Mouse (Mus musculus): Measurements from ENCODE around the gene Myof.

The Myof gene

DNA sequence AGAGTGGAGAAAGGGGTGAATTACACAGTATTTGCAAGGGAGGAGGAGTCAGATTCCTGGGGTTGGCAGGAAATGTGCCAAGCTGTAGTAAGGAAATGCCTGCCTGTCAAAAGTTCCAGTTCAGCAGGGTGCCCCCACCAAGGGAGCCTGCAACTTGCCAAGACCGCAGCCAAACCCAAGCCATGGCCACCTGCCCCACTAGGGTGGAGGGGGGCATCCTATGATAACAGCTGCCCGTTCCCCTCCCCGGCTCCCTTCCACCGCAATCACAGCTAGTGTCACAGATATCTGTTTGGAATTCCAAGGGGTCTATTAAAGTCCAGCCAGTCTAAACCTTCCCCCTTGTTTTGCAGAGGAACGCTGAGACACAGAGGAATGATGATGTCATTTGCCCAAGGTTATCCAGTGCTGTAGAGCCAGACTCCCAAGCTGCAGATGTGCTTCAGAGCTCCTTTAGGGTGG is 1.1 kb downstream of the Myof start:
- peak; percentile 53 for DNase-seq (ENCODE audit: low spot score)

DNA sequence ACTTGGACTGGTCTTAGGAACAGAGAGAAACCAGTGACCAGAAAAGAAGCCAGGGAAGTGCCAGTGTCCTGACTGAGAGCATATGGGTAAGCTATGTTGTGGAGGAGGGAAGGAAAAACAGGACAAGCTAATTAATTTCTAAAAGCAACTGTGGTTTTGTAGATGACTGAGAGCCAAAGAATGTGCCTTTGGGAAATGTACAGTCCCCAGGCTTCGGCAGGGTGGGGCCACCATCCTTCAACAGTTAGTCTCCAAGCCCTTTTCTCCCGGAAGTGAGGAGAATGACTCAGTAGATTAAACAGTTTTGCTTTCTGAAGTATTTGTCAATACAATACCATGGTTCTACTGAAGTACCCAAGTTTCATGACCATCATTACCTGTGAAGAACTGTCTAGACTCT is 5.1 kb downstream of the Myof start:
- DNase-seq (ENCODE audit: low spot score): no peak

DNA sequence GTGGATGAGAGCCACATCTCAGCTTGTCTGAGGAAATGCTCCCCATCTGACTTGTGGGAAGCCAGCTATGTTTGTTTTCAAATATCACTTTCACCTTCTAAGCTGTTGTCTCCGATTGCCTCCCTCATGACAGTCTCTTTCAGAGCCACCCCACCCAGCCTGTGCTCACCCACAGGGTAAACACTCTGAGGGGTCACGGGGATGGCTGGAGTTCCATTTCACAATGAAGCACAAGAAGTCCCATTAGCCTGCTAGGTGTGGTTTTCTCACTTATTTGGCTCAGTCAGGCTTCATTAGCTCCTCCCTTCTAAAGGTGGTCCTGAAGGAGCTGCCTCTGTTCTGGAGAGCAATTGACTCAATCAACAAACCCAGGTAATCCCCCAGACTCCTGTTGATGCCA is 7.6 kb downstream of the Myof start:
- no peak for DNase-seq (ENCODE audit: low spot score)

DNA sequence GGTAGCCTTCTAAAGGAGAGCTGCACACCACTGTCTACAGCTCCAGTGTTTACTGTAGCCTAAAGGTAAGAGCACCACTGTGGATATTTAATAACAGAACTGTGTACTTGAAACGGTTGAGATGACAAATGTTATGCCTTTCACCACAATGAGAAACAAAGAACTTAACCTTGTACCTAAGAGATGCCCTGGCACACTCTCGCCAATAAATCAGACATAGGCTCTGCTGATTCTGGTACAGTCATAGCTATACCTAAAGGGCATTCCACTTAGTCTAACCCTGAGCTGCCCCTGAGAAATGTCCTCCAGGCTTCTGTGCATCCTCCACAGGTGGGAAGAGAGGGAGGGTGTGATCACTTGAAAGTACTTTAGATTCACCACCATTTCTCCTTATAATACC is 8.7 kb downstream of the Myof start:
- DNase-seq (ENCODE audit: low spot score): no peak

DNA sequence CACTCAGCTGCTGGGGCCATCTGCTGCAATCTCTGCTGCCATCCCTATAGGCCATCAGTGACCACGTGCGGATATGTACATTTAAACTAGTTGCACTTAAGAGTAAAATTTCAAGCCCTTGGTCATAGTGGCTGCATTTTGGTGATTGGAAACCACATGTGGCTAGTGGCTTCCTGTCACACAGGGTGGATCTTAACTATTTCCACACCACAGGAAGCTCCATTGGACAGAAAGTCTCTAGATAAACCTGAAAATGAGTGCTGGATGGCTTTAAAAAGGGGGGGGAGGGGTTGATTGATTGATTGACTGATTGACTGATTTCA is 9.7 kb downstream of the Myof start:
- DNase-seq (ENCODE audit: low spot score): no peak

DNA sequence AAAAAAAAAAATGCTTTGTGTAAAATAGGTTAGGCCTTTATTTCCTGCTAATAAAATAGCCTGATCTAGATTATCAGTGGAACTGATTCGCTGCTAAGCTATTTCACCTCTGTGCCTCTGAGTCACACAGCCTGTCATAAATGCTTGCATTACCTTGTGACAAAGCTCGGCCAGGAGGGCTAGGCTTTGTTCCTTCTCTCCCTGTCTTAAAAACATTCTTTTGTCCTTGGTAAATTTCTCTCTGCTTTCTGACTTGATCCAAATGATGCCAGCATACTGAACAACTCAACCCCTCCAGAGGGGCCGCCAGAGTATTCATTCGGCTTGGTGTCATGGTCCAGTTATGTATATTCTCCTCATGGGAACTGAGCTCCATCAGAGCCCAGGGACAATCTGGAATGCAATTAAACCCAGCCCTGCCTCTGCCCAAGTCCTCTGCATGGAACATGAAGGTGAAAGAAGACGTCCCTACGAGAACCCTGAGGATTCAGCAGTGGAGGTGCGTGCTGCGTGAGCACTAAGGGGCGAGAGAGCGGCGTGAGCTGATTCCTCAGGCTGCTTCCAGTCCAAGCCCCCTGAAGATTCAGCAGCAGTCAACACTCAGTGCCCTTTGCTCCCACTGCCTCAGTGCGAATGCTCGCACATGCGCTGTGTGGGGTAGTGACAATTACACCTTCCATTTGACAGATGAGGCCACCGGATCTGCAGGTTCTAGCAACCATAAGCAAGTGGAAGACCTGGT is 10.2 kb downstream of the Myof start:
- DNase-seq (ENCODE audit: low spot score): no peak

DNA sequence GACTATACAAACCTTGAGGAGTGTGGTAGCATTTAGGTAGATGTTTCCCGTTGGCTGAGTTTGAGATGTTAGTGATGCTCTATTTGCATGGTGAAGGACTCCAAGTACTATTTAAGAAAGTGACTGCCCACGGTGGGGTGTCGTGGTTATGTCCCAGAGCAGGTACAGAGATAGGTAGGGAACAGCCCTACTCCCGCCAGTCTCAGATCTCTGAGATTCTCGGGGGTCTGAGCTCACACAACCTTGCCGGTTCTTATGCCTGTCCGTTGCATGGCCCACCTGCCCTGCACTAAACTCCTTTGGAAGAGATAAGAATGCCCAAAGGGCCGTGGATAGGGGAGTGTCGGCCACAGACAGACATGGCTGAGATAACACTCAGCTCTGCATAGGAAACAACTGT is 12.2 kb downstream of the Myof start:
- DNase-seq (ENCODE audit: low spot score): no peak

DNA sequence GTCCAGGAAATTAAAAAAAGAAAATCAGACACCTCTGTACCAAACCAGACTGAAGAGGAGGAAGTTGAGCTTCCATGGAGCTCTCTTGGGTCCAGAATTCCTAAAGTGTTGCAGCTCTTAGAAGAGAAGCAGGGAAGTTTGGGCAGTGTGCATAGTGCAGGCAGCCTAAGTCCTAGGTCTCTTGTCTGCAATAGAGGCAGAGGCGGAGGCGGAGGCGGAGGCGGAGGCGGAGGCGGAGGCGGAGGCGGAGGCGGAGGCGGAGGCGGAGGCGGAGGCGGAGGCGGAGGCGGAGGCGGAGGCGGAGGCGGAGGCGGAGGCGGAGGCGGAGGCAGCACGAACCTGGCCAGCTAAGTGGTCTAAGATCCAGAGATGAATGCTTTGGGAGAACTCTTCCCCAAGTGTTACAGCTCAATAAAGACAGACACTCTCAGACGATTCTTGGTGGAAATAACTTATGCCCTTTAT is 12.7 kb downstream of the Myof start:
- peak; percentile 57 for DNase-seq (ENCODE audit: low spot score)

DNA sequence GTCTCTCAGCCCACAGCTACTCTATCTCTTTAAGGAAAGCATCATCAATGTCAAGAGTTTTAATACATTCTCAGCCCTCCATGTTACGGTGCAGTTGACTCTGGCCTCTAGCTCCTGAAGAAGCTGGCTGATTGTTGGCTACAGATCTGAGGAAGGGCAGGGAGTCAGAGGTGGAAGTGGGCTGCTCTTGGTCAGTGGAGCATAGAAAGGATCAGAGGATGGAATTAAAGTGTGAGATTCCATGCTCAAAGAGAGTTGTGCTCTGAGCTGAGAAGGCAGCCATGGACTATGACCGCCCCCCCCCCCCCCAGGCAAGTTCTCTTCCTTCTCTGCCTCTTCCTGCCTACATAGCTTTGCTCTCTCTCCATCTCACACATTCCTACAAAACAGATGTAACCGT is 13.5 kb downstream of the Myof start:
- no peak for DNase-seq (ENCODE audit: low spot score)

DNA sequence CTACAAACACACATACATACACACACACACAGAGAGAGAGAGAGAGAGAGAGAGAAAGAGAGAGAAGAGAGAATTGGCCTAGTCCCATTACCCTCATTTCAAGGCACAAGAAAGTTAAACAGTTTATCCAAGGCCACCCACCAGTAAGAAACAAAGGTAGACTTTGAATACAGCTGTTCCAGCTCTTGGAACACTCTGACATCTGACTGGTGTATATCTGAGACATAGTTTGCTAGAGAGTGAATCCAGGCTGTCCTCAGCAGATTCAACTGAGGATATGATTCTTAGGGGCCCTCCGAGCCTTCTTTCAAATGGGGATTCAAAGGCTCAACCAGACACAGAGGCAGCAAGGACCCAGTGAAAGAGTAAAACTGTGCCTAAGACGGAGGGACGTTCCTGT is 14.1 kb downstream of the Myof start:
- no peak for DNase-seq (ENCODE audit: low spot score)

DNA sequence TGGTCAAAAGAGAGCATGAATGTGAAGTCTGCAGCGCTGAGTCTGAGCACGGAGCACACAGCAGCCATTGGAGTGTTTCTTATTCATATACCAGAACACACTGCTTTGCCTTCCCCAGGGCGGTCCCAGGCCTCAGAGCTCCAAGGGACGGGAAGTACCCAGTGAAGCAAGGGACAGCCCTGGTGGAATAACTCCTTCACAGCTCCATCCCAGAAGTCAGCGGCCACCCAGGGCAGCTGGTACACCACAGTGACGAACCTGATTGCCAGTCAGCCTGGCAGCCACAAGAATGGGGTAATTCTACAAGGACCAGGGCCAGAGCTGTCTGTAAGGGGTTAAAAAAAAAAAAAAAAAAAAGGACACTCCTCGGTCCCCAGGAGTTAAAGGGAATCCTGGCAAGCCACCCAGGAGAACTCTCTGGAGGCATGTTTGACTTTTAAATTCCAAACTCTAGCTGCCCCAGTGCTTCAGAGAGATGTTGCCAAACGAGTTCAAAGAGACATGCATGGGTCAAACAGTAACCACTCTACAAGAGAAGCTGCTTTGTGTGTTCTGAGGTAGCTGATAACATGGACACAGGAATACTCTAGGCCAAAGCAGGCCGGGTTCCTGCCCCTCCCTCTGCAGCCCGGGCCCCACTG is 15.4 kb downstream of the Myof start:
- DNase-seq (ENCODE audit: low spot score): no peak

DNA sequence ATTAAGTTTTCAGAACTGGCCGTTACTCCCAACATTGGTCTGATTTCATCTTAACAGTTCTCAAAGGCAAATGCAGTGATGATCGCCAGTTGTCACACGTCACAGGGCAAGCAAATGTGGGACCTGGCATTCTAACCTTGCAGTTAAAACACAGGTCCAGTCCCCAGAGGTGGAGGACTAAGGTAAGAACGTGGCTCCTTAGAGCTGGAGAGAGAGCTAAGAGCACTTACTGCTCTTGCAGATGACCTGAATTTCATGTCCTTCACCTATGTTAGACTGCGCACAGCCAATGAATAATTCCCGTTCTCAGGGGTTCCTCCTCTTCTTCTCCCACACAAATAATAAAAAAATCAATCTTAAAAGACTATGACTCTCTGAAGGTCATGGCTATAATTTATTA is 16.0 kb downstream of the Myof start:
- no peak for DNase-seq (ENCODE audit: low spot score)

DNA sequence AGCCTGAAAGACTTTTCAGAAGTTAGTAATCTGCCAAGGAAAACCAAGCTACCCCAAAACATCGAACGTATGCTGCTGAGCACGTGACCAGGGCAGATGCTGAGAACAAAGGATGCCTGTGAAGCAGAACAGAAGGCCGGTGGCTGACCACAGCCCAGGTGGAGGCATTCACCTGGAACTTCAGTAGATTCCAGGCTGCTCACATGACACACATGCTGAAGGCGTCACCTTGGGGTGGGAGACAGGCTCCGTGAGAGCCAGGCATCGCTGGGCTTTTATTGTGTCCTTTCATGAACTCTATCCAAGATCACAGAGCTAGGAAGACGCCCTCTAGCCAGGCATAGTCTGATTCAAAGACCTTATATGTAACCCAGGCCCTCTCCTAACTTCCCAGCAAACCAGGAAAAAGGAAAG is 17.2 kb downstream of the Myof start:
- no peak for DNase-seq (ENCODE audit: low spot score)

DNA sequence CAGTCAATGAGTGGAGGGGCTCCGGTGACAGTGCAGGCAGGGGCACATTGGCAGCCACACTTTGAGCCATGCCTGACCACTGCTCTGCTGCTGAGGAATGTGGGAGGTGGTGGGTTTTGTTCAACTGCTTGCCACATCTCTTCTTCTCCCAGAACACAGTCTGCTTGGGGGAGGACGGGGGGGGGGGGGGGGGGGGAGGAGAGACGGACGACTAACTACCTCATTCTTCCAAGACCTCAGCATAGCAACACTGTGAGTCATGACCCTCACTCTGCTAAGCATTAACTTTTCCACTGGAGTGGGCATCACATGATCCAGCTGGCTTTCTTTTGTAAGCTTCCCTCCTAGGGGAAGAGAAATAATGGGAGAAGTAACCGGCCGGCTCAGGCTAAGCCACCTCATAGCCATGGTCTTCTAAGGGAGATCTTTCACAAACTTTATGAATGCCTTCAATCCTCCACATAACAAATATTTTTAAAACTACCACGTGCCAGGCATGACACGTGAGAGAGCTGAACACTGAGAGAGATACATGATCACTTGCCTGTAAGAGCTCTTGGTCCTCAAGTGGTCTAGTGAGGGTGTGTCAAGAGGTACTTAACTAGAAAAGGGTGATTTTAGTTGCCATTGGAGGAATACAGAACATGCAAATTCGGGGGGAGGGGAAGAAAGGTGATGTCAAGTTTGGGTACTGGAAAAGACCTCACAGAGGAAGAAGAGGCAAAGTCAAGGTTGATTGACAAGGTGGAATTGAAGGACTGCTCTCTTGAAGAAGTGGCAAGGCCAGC is 17.9 kb downstream of the Myof start:
- peak; percentile 31 for DNase-seq (ENCODE audit: low spot score)

DNA sequence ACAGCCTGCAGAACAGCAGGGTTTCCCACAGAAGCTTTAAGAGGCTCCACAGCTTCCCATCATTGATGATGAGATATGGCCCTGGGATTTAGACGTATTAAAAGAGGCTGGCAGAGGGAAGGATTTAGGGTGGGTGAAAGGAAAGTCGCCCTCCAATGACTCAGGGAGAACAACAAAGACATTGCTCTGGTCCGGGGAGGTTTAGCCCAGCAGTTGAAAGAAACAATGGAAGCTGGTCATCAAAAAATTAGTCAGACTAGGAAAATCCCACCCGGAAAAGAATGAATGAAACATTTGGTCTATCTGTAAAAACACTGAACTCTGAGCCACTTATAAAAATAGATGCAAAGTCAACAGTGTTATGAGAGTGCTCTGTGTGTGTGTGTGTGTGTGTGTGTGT is 19.8 kb downstream of the Myof start:
- no peak for DNase-seq (ENCODE audit: low spot score)

DNA sequence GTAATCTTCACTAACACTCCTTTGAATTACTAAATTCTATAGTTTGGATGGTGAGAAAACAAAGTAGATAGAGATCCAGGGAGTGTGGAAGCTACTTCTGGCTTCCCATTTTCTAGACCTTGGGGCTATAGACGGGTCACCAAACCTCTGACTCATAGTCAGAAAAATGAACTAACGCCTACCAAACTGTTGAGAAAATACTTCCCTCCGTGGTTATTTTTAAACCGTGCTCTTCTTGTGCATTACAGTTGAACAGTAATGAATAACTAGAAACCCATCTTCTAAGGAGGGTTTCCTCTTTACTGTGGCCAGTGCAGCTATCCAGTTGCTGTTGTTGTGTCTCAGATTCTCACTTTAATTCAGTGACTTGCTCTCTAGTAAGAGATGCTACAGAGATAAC is 20.7 kb downstream of the Myof start:
- DNase-seq (ENCODE audit: low spot score): no peak

DNA sequence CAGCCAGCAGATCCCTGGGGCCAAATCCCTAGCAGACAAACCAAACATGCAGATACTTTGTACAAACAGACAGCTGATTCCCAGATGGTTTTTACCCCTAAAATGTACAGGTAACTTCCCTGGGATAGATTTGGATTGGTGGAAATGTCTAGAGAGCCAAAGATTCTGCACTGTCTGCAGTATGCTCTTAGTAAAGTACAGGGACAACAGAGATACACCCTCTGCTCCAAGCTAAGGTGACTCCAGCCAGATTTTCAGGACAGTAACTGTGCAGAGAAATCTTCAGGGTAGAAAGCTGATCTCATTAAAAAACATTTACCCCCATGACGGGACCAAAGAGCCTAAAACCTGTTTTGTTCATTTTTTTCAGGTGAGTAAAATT is 27.5 kb downstream of the Myof start:
- no peak for DNase-seq (ENCODE audit: low spot score)

DNA sequence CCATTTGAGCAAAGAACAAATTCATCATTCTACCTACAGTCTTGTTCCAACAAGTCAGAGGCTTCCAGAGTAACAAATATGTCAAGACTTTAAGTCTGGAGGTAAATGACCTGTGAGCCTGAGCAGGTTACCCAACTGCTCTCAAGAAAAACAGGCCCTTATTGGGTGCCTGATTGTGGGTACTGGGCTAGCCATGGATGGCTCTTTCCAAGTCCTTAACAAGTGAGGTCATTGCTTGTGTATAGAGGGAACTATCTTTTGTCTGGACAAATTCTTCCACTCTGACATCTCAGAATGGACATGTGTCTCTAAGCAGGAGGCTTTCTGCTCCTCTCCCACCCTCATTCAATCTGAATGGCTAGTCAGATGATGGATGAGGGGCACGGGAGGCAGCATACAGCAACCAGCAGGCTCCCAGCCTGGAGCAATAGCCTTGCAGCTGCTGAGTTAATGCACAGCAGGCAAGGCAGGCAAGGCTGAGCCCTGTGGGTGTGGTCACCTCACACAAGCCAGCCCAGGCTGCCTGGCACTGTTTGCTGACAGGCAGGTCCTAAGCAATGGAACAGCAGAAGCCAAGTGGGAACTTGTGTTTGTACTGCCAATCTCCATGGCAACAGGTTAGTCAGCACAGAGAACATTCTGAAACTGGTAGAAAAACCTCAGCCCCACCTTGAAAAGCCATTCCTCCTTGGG is 28.1 kb downstream of the Myof start:
- DNase-seq (ENCODE audit: low spot score): peak; percentile 72

DNA sequence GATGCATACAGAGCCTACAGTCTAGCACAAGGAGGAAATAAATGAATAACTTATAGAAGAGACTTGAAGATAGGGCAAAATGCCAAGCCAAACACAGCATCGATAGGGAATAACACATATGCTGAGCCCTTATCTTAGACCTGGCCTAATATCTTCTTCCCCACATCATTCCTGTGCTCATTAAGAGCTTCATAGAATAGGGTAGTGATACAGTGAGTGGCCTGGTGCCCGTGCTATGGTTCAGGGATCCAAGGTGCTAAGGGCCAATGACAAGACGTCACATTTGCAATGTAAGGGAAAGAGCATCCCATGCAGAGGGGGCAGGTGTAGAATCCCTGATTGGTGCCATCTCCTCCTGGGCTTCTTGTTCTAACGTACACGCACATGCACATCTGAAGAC is 28.9 kb downstream of the Myof start:
- DNase-seq (ENCODE audit: low spot score): no peak

DNA sequence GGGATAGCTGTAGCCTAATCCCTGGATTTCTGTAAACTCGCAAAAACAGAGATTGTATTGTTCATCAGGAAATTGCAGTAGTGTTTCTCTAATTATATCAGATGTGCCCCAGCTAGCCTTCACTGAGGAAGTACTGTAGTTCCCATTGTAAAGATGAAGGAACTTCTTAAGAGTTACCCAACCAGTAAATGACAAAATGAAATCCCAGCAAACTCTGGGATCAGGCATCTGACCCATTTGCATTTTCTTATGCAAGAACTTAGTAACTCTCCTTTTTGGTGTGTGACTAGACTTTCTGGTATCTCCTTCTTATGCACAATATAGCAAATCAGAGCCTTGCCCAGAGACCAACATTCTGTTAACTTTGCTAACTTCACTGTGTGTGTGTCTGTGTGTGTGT is 32.0 kb downstream of the Myof start:
- no peak for DNase-seq (ENCODE audit: low spot score)

DNA sequence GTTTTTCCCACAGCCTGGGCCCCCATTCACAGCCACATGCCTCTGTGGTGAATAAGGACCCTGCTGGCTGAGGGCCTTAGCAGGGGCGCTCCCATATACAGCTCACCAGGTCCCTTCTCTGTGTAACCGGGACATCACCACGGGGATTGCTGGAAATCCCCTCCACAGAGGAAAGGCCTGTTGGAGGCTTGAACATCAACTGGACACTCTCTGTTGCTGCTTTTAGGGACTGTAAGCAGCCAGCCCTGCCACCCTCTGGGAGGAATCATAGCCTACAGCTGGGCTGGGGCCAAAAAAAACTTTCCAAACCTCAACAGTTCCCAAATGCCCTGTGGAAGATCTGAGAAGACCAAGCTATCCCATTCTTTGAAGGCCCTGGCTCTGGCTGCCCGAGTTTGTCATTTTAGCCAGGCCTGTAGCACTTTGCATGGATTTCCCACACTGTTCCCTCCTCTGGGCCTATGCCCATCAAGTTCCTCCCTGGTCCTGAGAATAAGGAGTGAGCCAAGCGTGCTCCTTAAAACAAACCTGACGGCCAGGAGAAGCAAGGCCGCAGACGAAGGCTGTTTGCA is 38.5 kb downstream of the Myof start:
- peak; percentile 17 for DNase-seq (ENCODE audit: low spot score)
